Mouse (Mus musculus) forebrain, embryonic 15.5 days (tissue): ENCODE data around the gene Ptar1. TPM values are rescaled to one million over a fixed set of nuclear protein-coding genes. Genes with fewer than 3 reads are reported as not detected.
"Not testable (repeated sequence)": the region's sequence is repeated elsewhere in the genome, so short reads cannot be mapped to it uniquely, and the experiment has no call there.

ENCODE experiments used
- ATAC-seq: fragments of 200-750 bp; cut with Nextera tagmentation; replicated peaks from 2 replicates; pipeline ENCODE4 v1.8.0; 2017; ENCODE audit warnings: mild to moderate bottlenecking, moderate TSS enrichment, moderate library complexity
- H3K27ac ChIP-seq: fragments of 300-500 bp; sonication (generic); replicated peaks from 2 replicates; pipeline ENCODE4 v1.5.1; 2015; ENCODE audit warnings: mild to moderate bottlenecking, inconsistent platforms
- H3K27me3 ChIP-seq: fragments of 300-500 bp; sonication (generic); 2 replicates; pipeline ENCODE4 v1.6.1; 2015; ENCODE audit warnings: inconsistent platforms
- H3K36me3 ChIP-seq: fragments of 300-500 bp; sonication (generic); 2 replicates; pipeline ENCODE4 v1.6.1; 2015; ENCODE audit warnings: mild to moderate bottlenecking, inconsistent platforms
- H3K4me1 ChIP-seq: fragments of 300-500 bp; sonication (generic); 2 replicates; pipeline ENCODE4 v1.6.1; 2015; ENCODE audit warnings: inconsistent platforms
- H3K4me2 ChIP-seq: fragments of 300-500 bp; sonication (generic); replicated peaks from 2 replicates; pipeline ENCODE4 v1.6.1; 2015; ENCODE audit warnings: mild to moderate bottlenecking, inconsistent platforms
- H3K4me3 ChIP-seq: fragments of 300-500 bp; sonication (generic); 2 replicates; pipeline ENCODE4 v1.5.1; 2015; ENCODE audit warnings: mild to moderate bottlenecking, inconsistent platforms
- H3K9ac ChIP-seq: fragments of 300-500 bp; sonication (generic); replicated peaks from 2 replicates; pipeline ENCODE4 v1.6.1; 2015; ENCODE audit warnings: mild to moderate bottlenecking, inconsistent platforms
- H3K9me3 ChIP-seq: fragments of 300-500 bp; sonication (generic); 2 replicates; pipeline ENCODE4 v1.6.1; 2016; ENCODE audit warnings: inconsistent platforms
- WGBS: fragments of 180-500 bp; shearing (Covaris S2); methylation state at CpG from one replicate; pipeline ENCODE4 v1.1.7; 2015; ENCODE audit warnings: mixed read lengths; 5-methylcytosine and 5-hydroxymethylcytosine counted together
- polyA plus RNA-seq: library from polyadenylated mRNA; unstranded; fragments of >200 nt; fragmentation: Nextera tagmentation; extraction: Ambion mirVana; gene quantifications from 2 replicates; pipeline ENCODE4 v1.2.1, GENCODE M21; 2015

The Ptar1 gene
- polyA plus RNA-seq = 3.3 and 4.1 TPM in 2 replicates

DNA sequence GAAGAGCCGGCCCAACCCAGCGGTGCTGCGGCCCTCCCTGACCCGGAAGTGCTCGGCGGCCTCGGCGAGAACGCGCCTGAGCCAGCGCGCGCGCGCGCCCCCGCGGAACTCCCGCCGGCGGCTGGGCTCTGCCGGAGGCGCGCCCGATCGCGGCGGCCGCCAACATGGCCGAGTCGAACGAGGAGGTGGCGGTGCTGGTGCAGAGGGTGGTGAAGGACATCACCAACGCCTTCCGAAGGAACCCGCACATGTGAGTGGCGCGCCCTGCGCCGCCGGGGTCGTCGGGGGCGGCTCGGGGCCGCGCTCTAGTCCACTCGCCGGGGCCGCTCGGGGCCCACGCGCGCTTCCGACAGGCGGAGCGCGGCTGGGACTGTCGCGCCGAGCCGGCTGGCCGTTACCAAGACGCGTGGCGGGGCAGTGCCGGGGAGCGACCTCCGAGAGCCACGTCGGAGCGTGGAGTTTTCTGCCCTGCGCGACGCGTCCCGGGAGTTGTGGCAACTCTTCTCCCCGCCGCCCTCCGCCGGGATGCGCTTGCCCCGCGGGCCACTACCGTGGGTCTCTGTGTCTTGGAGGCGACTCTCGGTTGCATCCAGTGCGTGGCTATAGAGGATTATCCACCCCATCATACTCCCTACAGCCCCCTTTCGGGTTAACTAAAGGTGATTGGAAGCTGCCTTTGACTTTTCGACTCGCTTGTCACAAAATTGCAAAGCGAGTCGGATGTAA is at the start of gene Ptar1:
Gene Ptar1, plus strand, starts transcription at position 134 of the 726 bp plus-strand sequence.
- peak within 1 kb of the TSS; percentile 90 for H3K9ac ChIP-seq
- H3K4me1 ChIP-seq = peaks cover 23% of the 10 kb centered on the region
- H3K4me3 ChIP-seq = peak within 1 kb of the TSS; percentile 95
- under 1% methylated on average over 93 of the region's 93 CpGs for WGBS
- peak within 1 kb of the TSS; percentile 91 for H3K27ac ChIP-seq
- peak; percentile 93 for ATAC-seq
- peak within 1 kb of the TSS; percentile 69 for H3K4me2 ChIP-seq
- H3K36me3 ChIP-seq = no peaks in the 10 kb centered on the region
- no peaks in the 10 kb centered on the region for H3K9me3 ChIP-seq
- H3K27me3 ChIP-seq = no peaks in the 10 kb centered on the region

GRCm38 (mm10) chr19:23643819-23644218 is 43.4 kb upstream of the Ptar1 start:
- H3K9ac ChIP-seq = no peak overlapping the region
- no peaks in the 10 kb centered on the region for H3K27me3 ChIP-seq
- 94% methylated on average over 5 of the region's 5 CpGs for WGBS
- H3K36me3 ChIP-seq = no peaks in the 10 kb centered on the region
- H3K27ac ChIP-seq = no peak overlapping the region
- H3K4me1 ChIP-seq = no peaks in the 10 kb centered on the region
- no peak overlapping the region for H3K4me3 ChIP-seq
- ATAC-seq = no peak
- no peaks in the 10 kb centered on the region for H3K9me3 ChIP-seq
- no peak overlapping the region for H3K4me2 ChIP-seq

GRCm38 (mm10) chr19:23645347-23645746 is 41.9 kb upstream of the Ptar1 start:
- 59% methylated on average over 7 of the region's 7 CpGs for WGBS
- Histone ChIP-seq H3K9me3 (no peaks in the 10 kb centered on the region), H3K36me3 (no peaks in the 10 kb centered on the region), H3K4me2 (no peak overlapping the region), H3K4me3 (no peak overlapping the region), H3K4me1 (no peaks in the 10 kb centered on the region), H3K27me3 (no peaks in the 10 kb centered on the region), H3K27ac (no peak overlapping the region), H3K9ac (no peak overlapping the region)
- ATAC-seq = no peak

- H3K4me1 ChIP-seq = no peaks in the 10 kb centered on the region
Observed at GRCm38 (mm10) chr19:23647308-23647707, 39.9 kb upstream of the Ptar1 start.

GRCm38 (mm10) chr19:23652644-23653043 is 34.6 kb upstream of the Ptar1 start, which contains the start of gene 1700028P14Rik:
Gene 1700028P14Rik, minus strand, starts transcription at chr19:23652812.
- peak; percentile 83 for ATAC-seq
- WGBS = 6% methylated on average over 13 of the region's 13 CpGs
- H3K9me3 ChIP-seq = no peaks in the 10 kb centered on the region
- no peaks in the 10 kb centered on the region for H3K27me3 ChIP-seq
- no peak within 1 kb of the TSS for H3K9ac ChIP-seq
- peak within 1 kb of the TSS; percentile 26; the same call in 1 of the 2 replicates for H3K4me3 ChIP-seq
- H3K36me3 ChIP-seq = no peaks in the 10 kb centered on the region
- H3K4me1 ChIP-seq = no peaks in the 10 kb centered on the region
- H3K27ac ChIP-seq = no peak within 1 kb of the TSS
- peak within 1 kb of the TSS; percentile 37 for H3K4me2 ChIP-seq

More at GRCm38 (mm10) chr19:23647308-23647707, 39.9 kb upstream of the Ptar1 start:
- Histone ChIP-seq H3K9me3 (no peaks in the 10 kb centered on the region), H3K4me2 (no peak overlapping the region), H3K27ac (no peak overlapping the region), H3K9ac (no peak overlapping the region), H3K4me3 (no peak overlapping the region), H3K27me3 (no peaks in the 10 kb centered on the region), H3K36me3 (no peaks in the 10 kb centered on the region)
- 91% methylated on average over 7 of the region's 7 CpGs for WGBS
- ATAC-seq = no peak

GRCm38 (mm10) chr19:23653154-23653553 is 34.1 kb upstream of the Ptar1 start:
- H3K4me1 ChIP-seq = no peaks in the 10 kb centered on the region
- no peak; the same call in 1 of the 2 replicates for ATAC-seq
- no peak overlapping the region for H3K9ac ChIP-seq
- no peak overlapping the region for H3K4me2 ChIP-seq
- no peaks in the 10 kb centered on the region for H3K36me3 ChIP-seq
- 90% methylated on average over 5 of the region's 5 CpGs for WGBS
- no peaks in the 10 kb centered on the region for H3K27me3 ChIP-seq
- H3K27ac ChIP-seq = no peak overlapping the region
- no peak overlapping the region for H3K4me3 ChIP-seq
- no peaks in the 10 kb centered on the region for H3K9me3 ChIP-seq

- H3K4me2 ChIP-seq = no peak overlapping the region
- ATAC-seq = no peak
- no peaks in the 10 kb centered on the region for H3K9me3 ChIP-seq
- no peak overlapping the region for H3K4me3 ChIP-seq
- H3K27ac ChIP-seq = no peak overlapping the region
- WGBS = 75% methylated on average over 12 of the region's 12 CpGs
- H3K9ac ChIP-seq = no peak overlapping the region
- no peaks in the 10 kb centered on the region for H3K36me3 ChIP-seq
- no peaks in the 10 kb centered on the region for H3K4me1 ChIP-seq
- H3K27me3 ChIP-seq = no peaks in the 10 kb centered on the region
Observed at GRCm38 (mm10) chr19:23657261-23657932, 29.8 kb upstream of the Ptar1 start.

- Histone ChIP-seq H3K4me1 (no peaks in the 10 kb centered on the region), H3K4me2 (no peak overlapping the region), H3K9ac (no peak overlapping the region), H3K36me3 (no peaks in the 10 kb centered on the region), H3K27me3 (no peaks in the 10 kb centered on the region), H3K27ac (no peak overlapping the region), H3K4me3 (no peak overlapping the region), H3K9me3 (no peaks in the 10 kb centered on the region)
- 78% methylated on average over 4 of the region's 4 CpGs for WGBS
- no peak for ATAC-seq
Observed at GRCm38 (mm10) chr19:23658350-23658749, 28.9 kb upstream of the Ptar1 start.

GRCm38 (mm10) chr19:23664083-23664482 is 23.1 kb upstream of the Ptar1 start:
- no peak overlapping the region for H3K9ac ChIP-seq
- H3K4me2 ChIP-seq = no peak overlapping the region
- 92% methylated on average over 7 of the region's 7 CpGs for WGBS
- no peaks in the 10 kb centered on the region for H3K36me3 ChIP-seq
- no peak overlapping the region for H3K27ac ChIP-seq
- no peaks in the 10 kb centered on the region for H3K27me3 ChIP-seq
- H3K4me1 ChIP-seq = 0 out of 2 replicates have a peak, but pooled peaks cover 3% of the 10 kb centered on the region
- H3K9me3 ChIP-seq = no peaks in the 10 kb centered on the region
- H3K4me3 ChIP-seq = no peak overlapping the region
- ATAC-seq = no peak

DNA sequence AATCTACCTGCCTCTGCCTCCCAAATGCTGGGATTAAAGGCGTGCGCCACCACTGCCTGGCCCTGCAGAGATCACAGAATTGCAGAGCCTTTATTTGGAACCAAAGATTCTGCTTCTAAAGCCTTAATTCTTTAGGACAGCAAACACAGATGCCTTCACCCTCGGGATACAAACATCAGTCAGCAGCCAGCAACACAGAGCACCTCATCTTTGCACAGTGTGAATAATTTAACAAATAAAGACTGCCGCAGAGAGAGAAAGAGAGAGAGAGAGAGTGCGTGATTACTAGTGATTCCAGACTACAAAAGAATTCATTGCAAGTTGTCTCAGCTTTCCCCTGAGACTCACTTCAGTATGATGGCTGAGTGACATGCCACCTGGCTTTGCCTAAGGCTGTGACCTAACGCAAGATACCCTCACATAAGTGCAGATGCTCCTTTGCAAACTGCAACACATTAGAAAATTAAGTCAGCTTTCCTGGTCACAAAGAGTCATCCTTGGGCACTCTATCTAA is 19.0 kb upstream of the Ptar1 start:
- Histone ChIP-seq H3K4me3 (no peak overlapping the region), H3K4me1 (0 out of 2 replicates have a peak, but pooled peaks cover 3% of the 10 kb centered on the region), H3K9ac (no peak overlapping the region), H3K4me2 (no peak overlapping the region), H3K27me3 (no peaks in the 10 kb centered on the region), H3K27ac (no peak overlapping the region), H3K9me3 (no peaks in the 10 kb centered on the region), H3K36me3 (no peaks in the 10 kb centered on the region)
- WGBS = 53% methylated on average over 6 of the region's 6 CpGs
- ATAC-seq = 0 out of 2 replicates have a peak, but pooled peaks have one; percentile 66

- no peaks in the 10 kb centered on the region for H3K9me3 ChIP-seq
- no peak overlapping the region for H3K4me3 ChIP-seq
- H3K36me3 ChIP-seq = no peaks in the 10 kb centered on the region
- 0 out of 2 replicates have a peak, but pooled peaks cover 3% of the 10 kb centered on the region for H3K4me1 ChIP-seq
- H3K27ac ChIP-seq = no peak overlapping the region
- ATAC-seq = no peak
- WGBS = 61% methylated on average over 2 of the region's 2 CpGs
- H3K9ac ChIP-seq = no peak overlapping the region
- H3K4me2 ChIP-seq = no peak overlapping the region
- no peaks in the 10 kb centered on the region for H3K27me3 ChIP-seq
Observed at GRCm38 (mm10) chr19:23673021-23673420, 14.2 kb upstream of the Ptar1 start.

GRCm38 (mm10) chr19:23675656-23676055 is 11.6 kb upstream of the Ptar1 start:
- not testable (repeated sequence) for H3K27ac ChIP-seq, H3K4me3 ChIP-seq, ATAC-seq, H3K27me3 ChIP-seq, H3K4me1 ChIP-seq, H3K4me2 ChIP-seq, H3K36me3 ChIP-seq, H3K9ac ChIP-seq, H3K9me3 ChIP-seq
- 92% methylated on average over 8 of the region's 8 CpGs for WGBS
